Mouse (Mus musculus) CH12.LX (cell line): ENCODE measurements around the gene Cep57l1.

Experiments
- BHLHE40 ChIP-seq: IDR thresholded peaks from 2 replicates; pipeline ENCODE4 v1.6.1; 2011; ENCODE audit warnings: mild to moderate bottlenecking, low read depth, low read length, improper control_type of control experiment
- CTCF ChIP-seq, 2 experiments: IDR thresholded peaks in 1 of 2; conservative IDR thresholded peaks in 1 of 2; 2 replicates each; pipeline ENCODE4 v1.5.1; 2011 to 2012; ENCODE audit warnings: low read depth in 2 of 2, low read length in 2 of 2, improper control_type of control experiment in 1 of 2, inconsistent platforms in 1 of 2, mild to moderate bottlenecking in 1 of 2, moderate library complexity in 1 of 2
- EP300 ChIP-seq: IDR thresholded peaks from 2 replicates; pipeline ENCODE4 v1.6.1; 2011; ENCODE audit warnings: low read length, improper control_type of control experiment
- MAZ ChIP-seq: IDR thresholded peaks from 2 replicates; pipeline ENCODE4 v1.6.1; 2012; ENCODE audit warnings: low read depth, mild to moderate bottlenecking, inconsistent platforms, low read length, improper control_type of control experiment, moderate library complexity
- MXI1 ChIP-seq: IDR thresholded peaks from 2 replicates; pipeline ENCODE4 v1.6.1; 2011; ENCODE audit warnings: mild to moderate bottlenecking, low read depth, low read length, improper control_type of control experiment
- NRF1 ChIP-seq: IDR thresholded peaks from 2 replicates; pipeline ENCODE4 v1.6.1; 2014; ENCODE audit warnings: low read depth, mild to moderate bottlenecking, inconsistent platforms, low read length, improper control_type of control experiment, moderate library complexity
- POLR2A ChIP-seq: IDR thresholded peaks from 2 replicates; pipeline ENCODE4 v1.6.1; 2011; ENCODE audit warnings: low read depth, mild to moderate bottlenecking, improper control_type of control experiment, low read length
- RAD21 ChIP-seq: IDR thresholded peaks from 2 replicates; pipeline ENCODE4 v1.6.1; 2011; ENCODE audit warnings: low read depth, mild to moderate bottlenecking, low read length, improper control_type of control experiment, moderate library complexity
- TCF12 ChIP-seq: IDR thresholded peaks from 2 replicates; pipeline ENCODE4 v1.6.1; 2014; ENCODE audit warnings: low read depth, mild to moderate bottlenecking, inconsistent platforms, low read length, improper control_type of control experiment
- UBTF ChIP-seq: IDR thresholded peaks from 2 replicates; pipeline ENCODE4 v1.6.1; 2012; ENCODE audit warnings: low read depth, mild to moderate bottlenecking, inconsistent platforms, low read length, improper control_type of control experiment, moderate library complexity

DNA sequence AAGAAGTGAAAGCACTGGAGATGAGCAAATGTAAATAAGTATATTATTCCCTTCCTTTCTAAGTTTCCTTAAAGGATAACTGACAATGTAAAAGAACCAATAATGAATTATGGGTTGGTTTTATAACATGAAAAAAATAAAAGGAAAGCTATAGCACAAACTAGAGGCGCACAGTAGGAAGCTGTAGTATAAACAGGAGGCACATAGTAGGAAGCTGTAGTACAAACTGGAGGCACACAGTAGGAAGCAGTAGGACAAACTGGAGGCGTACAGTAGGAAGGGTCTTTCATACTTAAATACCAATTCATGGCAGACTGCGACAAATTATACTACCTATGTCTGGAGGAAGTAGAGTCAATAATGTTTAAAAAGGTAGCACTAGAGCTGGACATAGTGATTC lies 76.5 kb downstream of the Cep57l1 start:
- TF ChIP-seq EP300 (no peak), POLR2A (no peak), CTCF (conservative IDR thresholded peaks at IDR 0.05 in 1 of 2, IDR thresholded peaks at IDR 0.05 in 1 of 2; ENCODE audit: low read depth in 2 of 2, low read length in 2 of 2) (no peak), UBTF (no peak), NRF1 (no peak), TCF12 (no peak), MAZ (no peak), MXI1 (no peak), BHLHE40 (no peak), RAD21 (no peak)
